Mouse (Mus musculus): Measurements from ENCODE around the gene Npepl1. TPM values are rescaled to one million over a fixed set of nuclear protein-coding genes. Genes with fewer than 3 reads are reported as not detected.

Gene Npepl1
- total RNA-seq, 1 experiment = 12.9 TPM

GRCm38 (mm10) chr2:174074621-174075020 lies 35.5 kb upstream of the Npepl1 start:
- no peak for DNase-seq (ENCODE audit: low read depth, low spot score)
- in situ Hi-C loops (cut with MboI; ENCODE audit: low sequenced_read_pairs in 2 of 2, unreplicated experiment in 2 of 2) = no loop called here
- no peaks in the 10 kb centered on the region for H3K36me3 ChIP-seq (ENCODE audit: control insufficient read depth, insufficient read depth, low read length, poor library complexity, severe bottlenecking)
- H3K4me3 ChIP-seq (ENCODE audit: insufficient read depth in 1 of 2, low read depth in 1 of 2, low read length in 2 of 2, poor library complexity in 1 of 2, severe bottlenecking in 1 of 2) = peak overlapping the region; percentile 46 to 97
- no peak for TF ChIP-seq CHD2 (IDR thresholded peaks at IDR 0.05; ENCODE audit: low read depth, low read length)
- TF ChIP-seq HCFC1 (IDR thresholded peaks at IDR 0.05; ENCODE audit: borderline replicate concordance, insufficient read depth, low read length) = no peak
- TF ChIP-seq MAFK (IDR thresholded peaks at IDR 0.05; ENCODE audit: insufficient read depth, low read depth, low read length) = no peak
- TF ChIP-seq ZC3H11A (IDR thresholded peaks at IDR 0.05; ENCODE audit: borderline replicate concordance, low read depth, low read length) = no peak
- no peak for TF ChIP-seq ZNF384 (IDR thresholded peaks at IDR 0.05; ENCODE audit: low read depth, low read length)
- peaks cover 2 to 3% of the 10 kb centered on the region in 2 experiments; a peak in 1 of 4 replicates for H3K4me1 ChIP-seq (ENCODE audit: control insufficient read depth in 2 of 2, insufficient read depth in 2 of 2, low read length in 2 of 2, poor library complexity in 1 of 2)
- no peak overlapping the region for H3K27ac ChIP-seq (ENCODE audit: insufficient read depth, low read depth, low read length, poor library complexity, severe bottlenecking)
- peak overlapping the region; percentile 21; the same call in 1 of the 2 replicates for H3K9ac ChIP-seq (ENCODE audit: insufficient read depth, low read depth, low read length, poor library complexity, severe bottlenecking)
- H3K9me3 ChIP-seq (ENCODE audit: control insufficient read depth, insufficient read depth, low read depth, low read length) = no peaks in the 10 kb centered on the region

DNA sequence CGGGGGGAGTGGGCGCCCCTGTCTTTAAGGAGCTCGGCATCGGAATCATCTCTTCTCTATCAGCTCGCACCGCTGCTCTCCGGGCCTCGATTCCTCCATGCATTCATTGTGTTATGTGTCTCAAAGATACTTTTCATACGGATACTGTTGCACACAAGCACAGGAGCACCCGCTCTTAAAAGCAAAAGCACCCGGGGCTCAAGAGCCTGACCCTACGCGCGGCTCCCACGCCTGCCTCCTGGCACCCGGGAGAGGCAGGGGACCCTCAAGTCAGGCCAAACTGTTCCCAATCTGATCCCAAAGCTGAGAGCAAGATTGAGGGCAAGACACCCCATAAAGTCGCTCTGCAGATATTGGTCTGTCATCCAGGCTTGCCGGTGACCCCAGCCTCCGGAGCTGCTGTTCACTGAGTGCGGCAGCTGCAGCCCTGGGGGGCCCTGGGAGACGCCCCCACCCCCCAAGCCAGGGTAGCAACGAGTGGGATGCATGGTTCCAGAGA lies 35.0 kb upstream of the Npepl1 start:
- no peaks in the 10 kb centered on the region for H3K36me3 ChIP-seq (ENCODE audit: control insufficient read depth, insufficient read depth, low read length, poor library complexity, severe bottlenecking)
- in situ Hi-C loops (cut with MboI; ENCODE audit: low sequenced_read_pairs in 2 of 2, unreplicated experiment in 2 of 2) = no loop called here
- peak overlapping the region; percentile 46 to 97 for H3K4me3 ChIP-seq (ENCODE audit: insufficient read depth in 1 of 2, low read depth in 1 of 2, low read length in 2 of 2, poor library complexity in 1 of 2, severe bottlenecking in 1 of 2)
- peaks cover 2 to 3% of the 10 kb centered on the region in 2 experiments; a peak in 1 of 4 replicates for H3K4me1 ChIP-seq (ENCODE audit: control insufficient read depth in 2 of 2, insufficient read depth in 2 of 2, low read length in 2 of 2, poor library complexity in 1 of 2)
- TF ChIP-seq ZNF384 (IDR thresholded peaks at IDR 0.05; ENCODE audit: low read depth, low read length) = no peak
- no peak for TF ChIP-seq CHD2 (IDR thresholded peaks at IDR 0.05; ENCODE audit: low read depth, low read length)
- TF ChIP-seq MAFK (IDR thresholded peaks at IDR 0.05; ENCODE audit: insufficient read depth, low read depth, low read length) = no peak
- no peak for TF ChIP-seq HCFC1 (IDR thresholded peaks at IDR 0.05; ENCODE audit: borderline replicate concordance, insufficient read depth, low read length)
- no peak for TF ChIP-seq ZC3H11A (IDR thresholded peaks at IDR 0.05; ENCODE audit: borderline replicate concordance, low read depth, low read length)
- H3K27ac ChIP-seq (ENCODE audit: insufficient read depth, low read depth, low read length, poor library complexity, severe bottlenecking) = no peak overlapping the region
- H3K9me3 ChIP-seq (ENCODE audit: control insufficient read depth, insufficient read depth, low read depth, low read length) = no peaks in the 10 kb centered on the region
- DNase-seq (ENCODE audit: low read depth, low spot score) = no peak
- peak overlapping the region; percentile 21; the same call in 1 of the 2 replicates for H3K9ac ChIP-seq (ENCODE audit: insufficient read depth, low read depth, low read length, poor library complexity, severe bottlenecking)

GRCm38 (mm10) chr2:174075673-174076432 lies 34.3 kb upstream of the Npepl1 start, which contains the start of gene Stx16:
Gene Stx16 (plus strand): TSS chr2:174076308.
- TF ChIP-seq ZNF384 (IDR thresholded peaks at IDR 0.05; ENCODE audit: low read depth, low read length) = peak; percentile 80
- no peak for TF ChIP-seq ZC3H11A (IDR thresholded peaks at IDR 0.05; ENCODE audit: borderline replicate concordance, low read depth, low read length)
- peak; percentile 91 for TF ChIP-seq HCFC1 (IDR thresholded peaks at IDR 0.05; ENCODE audit: borderline replicate concordance, insufficient read depth, low read length)
- Histone ChIP-seq H3K9ac (ENCODE audit: insufficient read depth, low read depth, low read length, poor library complexity, severe bottlenecking) (peak within 1 kb of the TSS; percentile 83), H3K4me3 (ENCODE audit: insufficient read depth in 1 of 2, low read depth in 1 of 2, low read length in 2 of 2, poor library complexity in 1 of 2, severe bottlenecking in 1 of 2) (peak within 1 kb of the TSS; percentile 86 to 97), H3K36me3 (ENCODE audit: control insufficient read depth, insufficient read depth, low read length, poor library complexity, severe bottlenecking) (no peaks in the 10 kb centered on the region), H3K9me3 (ENCODE audit: control insufficient read depth, insufficient read depth, low read depth, low read length) (no peaks in the 10 kb centered on the region), H3K27ac (ENCODE audit: insufficient read depth, low read depth, low read length, poor library complexity, severe bottlenecking) (peak within 1 kb of the TSS; percentile 40; the same call in 1 of the 2 replicates), H3K4me1 (ENCODE audit: control insufficient read depth in 2 of 2, insufficient read depth in 2 of 2, low read length in 2 of 2, poor library complexity in 1 of 2) (peaks cover 2 to 3% of the 10 kb centered on the region in 2 experiments; a peak in 1 of 4 replicates)
- in situ Hi-C loops (cut with MboI; ENCODE audit: low sequenced_read_pairs in 2 of 2, unreplicated experiment in 2 of 2) = no loop called here
- DNase-seq (ENCODE audit: low read depth, low spot score) = peak; percentile 90

DNA sequence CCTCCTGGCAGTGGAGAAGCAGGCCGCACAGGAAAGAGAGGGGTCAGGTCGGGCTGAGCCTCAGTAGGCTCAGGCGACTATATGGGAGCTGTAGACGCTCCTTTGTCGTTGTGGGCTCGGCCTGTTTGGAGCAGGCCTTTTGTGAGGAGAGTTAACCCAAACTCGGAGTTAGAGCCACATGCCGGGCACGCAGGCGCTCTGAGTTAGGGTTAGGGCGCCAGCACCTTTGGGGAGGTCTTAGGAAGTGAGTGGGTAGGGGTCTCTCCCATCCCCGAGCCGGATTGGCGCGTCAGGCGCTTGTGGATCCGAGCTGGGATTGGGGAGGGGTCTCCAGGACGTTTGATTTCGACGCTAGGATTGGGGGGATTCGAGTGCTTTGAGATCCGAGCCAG lies 33.7 kb upstream of the Npepl1 start:
- H3K9ac ChIP-seq (ENCODE audit: insufficient read depth, low read depth, low read length, poor library complexity, severe bottlenecking) = peak overlapping the region; percentile 83
- H3K4me3 ChIP-seq (ENCODE audit: insufficient read depth in 1 of 2, low read depth in 1 of 2, low read length in 2 of 2, poor library complexity in 1 of 2, severe bottlenecking in 1 of 2) = peak overlapping the region; percentile 86 to 97
- no peak for TF ChIP-seq MAFK (IDR thresholded peaks at IDR 0.05; ENCODE audit: insufficient read depth, low read depth, low read length)
- no peak for TF ChIP-seq HCFC1 (IDR thresholded peaks at IDR 0.05; ENCODE audit: borderline replicate concordance, insufficient read depth, low read length)
- TF ChIP-seq ZNF384 (IDR thresholded peaks at IDR 0.05; ENCODE audit: low read depth, low read length) = no peak
- no peak for TF ChIP-seq CHD2 (IDR thresholded peaks at IDR 0.05; ENCODE audit: low read depth, low read length)
- no peak for TF ChIP-seq ZC3H11A (IDR thresholded peaks at IDR 0.05; ENCODE audit: borderline replicate concordance, low read depth, low read length)
- DNase-seq (ENCODE audit: low read depth, low spot score) = peak; percentile 39
- H3K36me3 ChIP-seq (ENCODE audit: control insufficient read depth, insufficient read depth, low read length, poor library complexity, severe bottlenecking) = no peaks in the 10 kb centered on the region
- H3K4me1 ChIP-seq (ENCODE audit: control insufficient read depth in 2 of 2, insufficient read depth in 2 of 2, low read length in 2 of 2, poor library complexity in 1 of 2) = peaks cover 2 to 3% of the 10 kb centered on the region in 2 experiments; a peak in 1 of 4 replicates
- H3K27ac ChIP-seq (ENCODE audit: insufficient read depth, low read depth, low read length, poor library complexity, severe bottlenecking) = no peak overlapping the region; the same call in 1 of the 2 replicates
- H3K9me3 ChIP-seq (ENCODE audit: control insufficient read depth, insufficient read depth, low read depth, low read length) = no peaks in the 10 kb centered on the region
- in situ Hi-C loops (cut with MboI; ENCODE audit: low sequenced_read_pairs in 2 of 2, unreplicated experiment in 2 of 2) = no loop called here
